Mouse (Mus musculus) erythroblast, adult 5-6 weeks (primary cell): ENCODE results near the gene Ptpn23. TPM values are rescaled to one million over a fixed set of nuclear protein-coding genes. Genes with fewer than 3 reads are reported as not detected.

ENCODE experiments used
- ATAC-seq: replicated peaks from 2 replicates; pipeline ENCODE4 v1.8.0; 2016; ENCODE audit warnings: moderate number of reproducible peaks, mild to moderate bottlenecking, moderate TSS enrichment, inconsistent platforms; ENCODE audit not compliant: poor library complexity, low FRiP score, severe bottlenecking
- total RNA-seq, 2 experiments: library from RNA; stranded (forward) in 1 of 2; stranded (reverse) in 1 of 2; fragments of 150-400 nt in 1 of 2; fragments of 200-764, 138-1000 nt in 1 of 2; gene quantifications; 2 replicates each; pipeline versions ENCODE4 v1.2.3 to v1.2.4; 2015 to 2017; ENCODE audit warnings: low replicate concordance in 2 of 2

Gene Ptpn23
- total RNA-seq, 2 experiments from 2014 or later = 0.60 to 3.8 TPM

DNA sequence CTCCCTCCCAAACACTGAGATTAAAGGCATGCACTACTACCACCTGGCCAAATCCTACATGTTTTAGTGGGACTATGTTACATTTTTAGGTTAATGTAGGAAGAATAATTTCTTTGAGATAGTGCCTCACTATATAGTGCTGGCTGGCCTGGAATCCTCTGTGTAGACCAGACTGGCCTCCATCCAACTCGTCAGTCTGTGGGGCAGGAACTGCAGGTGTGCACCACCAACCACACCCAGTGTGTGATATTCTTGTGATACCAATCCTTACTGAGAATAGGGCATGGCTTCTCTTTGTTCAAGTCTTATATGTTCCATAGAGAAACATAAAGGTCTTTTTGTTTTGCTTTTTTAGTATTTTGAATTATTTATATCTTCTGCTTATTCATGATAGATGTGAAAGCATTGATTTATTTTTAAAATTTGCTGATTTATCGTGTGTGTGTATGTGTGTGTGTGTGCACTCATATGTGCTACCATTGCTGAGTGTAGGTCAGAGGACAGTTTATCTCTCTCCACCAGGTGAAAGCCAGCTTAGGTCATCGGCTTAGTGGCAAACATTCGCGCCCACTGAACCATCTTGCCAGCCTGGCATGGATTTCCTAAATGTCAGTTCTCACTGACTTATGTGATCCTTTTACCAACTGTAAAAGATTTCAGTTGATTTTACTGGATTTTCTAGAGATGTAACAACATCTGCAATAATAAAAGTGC lies 67.8 kb downstream of the Ptpn23 start:
- no peak for ATAC-seq

Other genes with a start within 250 kb of the Ptpn23 start
- gene Cspg5, start 164.4 kb downstream of the Ptpn23 start, total RNA-seq (2015; ENCODE audit: low replicate concordance) = not detected in 2 replicates
- gene Cspg5, start 164.4 kb downstream of the Ptpn23 start, total RNA-seq (2017; ENCODE audit: low replicate concordance) = 0.17 and 0.70 TPM in 2 replicates
- gene Elp6, start 103.0 kb downstream of the Ptpn23 start, total RNA-seq (2015; ENCODE audit: low replicate concordance) = 0.19 and 1.5 TPM in 2 replicates
- gene Elp6, start 103.0 kb downstream of the Ptpn23 start, total RNA-seq (2017; ENCODE audit: low replicate concordance) = 0.56 and 1.8 TPM in 2 replicates
- 6.9 and 13.8 TPM in 2 replicates for gene Scap, start 74.9 kb downstream of the Ptpn23 start, total RNA-seq (2015; ENCODE audit: low replicate concordance)
- gene Scap, start 74.9 kb downstream of the Ptpn23 start, total RNA-seq (2017; ENCODE audit: low replicate concordance) = 2.6 and 3.7 TPM in 2 replicates
- gene Ngp, start 11.5 kb upstream of the Ptpn23 start, total RNA-seq (2015; ENCODE audit: low replicate concordance) = 6,400 and 7,048 TPM in 2 replicates
- gene Ngp, start 11.5 kb upstream of the Ptpn23 start, total RNA-seq (2017; ENCODE audit: low replicate concordance) = 1,550 and 2,626 TPM in 2 replicates
- 4.8 and 18.4 TPM in 2 replicates for gene Klhl18, start 68.5 kb upstream of the Ptpn23 start, total RNA-seq (2015; ENCODE audit: low replicate concordance)
- gene Klhl18, start 68.5 kb upstream of the Ptpn23 start, total RNA-seq (2017; ENCODE audit: low replicate concordance) = 2.4 and 3.4 TPM in 2 replicates
- gene Kif9, start 68.7 kb upstream of the Ptpn23 start, total RNA-seq (2015; ENCODE audit: low replicate concordance) = 0.84 TPM in 1 of 2 replicates, not detected in the other
- gene Kif9, start 68.7 kb upstream of the Ptpn23 start, total RNA-seq (2017; ENCODE audit: low replicate concordance) = 0.42 TPM in 1 of 2 replicates, not detected in the other
- 69.6 and 79.0 TPM in 2 replicates for gene Setd2, start 124.4 kb upstream of the Ptpn23 start, total RNA-seq (2015; ENCODE audit: low replicate concordance)
- 82.8 and 140 TPM in 2 replicates for gene Setd2, start 124.4 kb upstream of the Ptpn23 start, total RNA-seq (2017; ENCODE audit: low replicate concordance)
- 2.3 and 2.9 TPM in 2 replicates for gene Nradd, start 216.2 kb upstream of the Ptpn23 start, total RNA-seq (2015; ENCODE audit: low replicate concordance)
- gene Nradd, start 216.2 kb upstream of the Ptpn23 start, total RNA-seq (2017; ENCODE audit: low replicate concordance) = 1.1 TPM in 1 of 2 replicates, not detected in the other
- gene Nbeal2, start 245.9 kb upstream of the Ptpn23 start, total RNA-seq (2015; ENCODE audit: low replicate concordance) = 6.9 and 15.6 TPM in 2 replicates
- gene Nbeal2, start 245.9 kb upstream of the Ptpn23 start, total RNA-seq (2017; ENCODE audit: low replicate concordance) = 12.0 and 12.4 TPM in 2 replicates
- 14.0 and 58.5 TPM in 2 replicates for gene Ccdc12, start 248.3 kb upstream of the Ptpn23 start, total RNA-seq (2015; ENCODE audit: low replicate concordance)
- gene Ccdc12, start 248.3 kb upstream of the Ptpn23 start, total RNA-seq (2017; ENCODE audit: low replicate concordance) = 20.8 and 29.3 TPM in 2 replicates